In genomic region chr13:93388594-93389241, GRCm38 (mm10) we compare ENCODE assay signal across 11 mouse cellular contexts.
A peak's percentile ranks its signal among the peaks of the same experiment; 100 is the strongest.
DNase-seq lines count a peak whose midpoint lies in the region; ATAC-seq and TF ChIP-seq lines count a peak whose summit lies in the region.
"Had no signal": no experiment of that assay in that cellular context is flagged by ENCODE, and none has a peak within 500 bp of the region (broad histone marks: within the 10 kb centered on the region; RNA-seq: fewer than 3 reads in every experiment).

No protein-coding gene starts in this region.

- TF ChIP-seq EP300 in MEL (IDR thresholded peaks at IDR 0.05; ENCODE audit: low read depth in 1 of 2, low read length in 2 of 2) = peak; percentile 91 to 95

- H3K4me2 ChIP-seq in intestine, embryonic 14.5 days (ENCODE audit: low read length) = peak overlapping the region; percentile 38
- H3K4me2 ChIP-seq in intestine, postnatal 0 days (replicated peaks; ENCODE audit: low read depth) = no peak overlapping the region
- H3K4me2 ChIP-seq in liver, embryonic 13.5 days = peak overlapping the region; percentile 58
- H3K4me2 ChIP-seq: neural tube, embryonic 13.5 days had no signal

- H3K4me3 ChIP-seq in intestine, embryonic 14.5 days (ENCODE audit: low read depth, low read length) = no peak overlapping the region
- no peak overlapping the region for H3K4me3 ChIP-seq in intestine, postnatal 0 days (ENCODE audit: low read depth, low read length)
- H3K4me3 ChIP-seq in MEL (ENCODE audit: control insufficient read depth in 1 of 2, insufficient read depth in 1 of 2, low read depth in 2 of 2, low read length in 2 of 2) = peak overlapping the region; percentile 48 to 53
- no peak overlapping the region; the same call in 1 of the 2 replicates for H3K4me3 ChIP-seq in liver, embryonic 13.5 days (replicated peaks)
- H3K4me3 ChIP-seq: gastrocnemius, adult 2 months; neural tube, embryonic 13.5 days had no signal

- no peak for DNase-seq in intestine, embryonic 14.5 days (ENCODE audit: low spot score)
- peak; percentile 94 for DNase-seq in MEL (ENCODE audit: low read depth, low spot score)
- DNase-seq in liver, embryonic 13.5 days = peak; percentile 64
- DNase-seq in adrenal gland, postnatal 36 days = no peak
- no peak for DNase-seq in layer of hippocampus, adult 8-10 months (ENCODE audit: low spot score in 2 of 2)
- DNase-seq in left cerebral cortex, adult 11 months (ENCODE audit: low spot score) = no peak
- DNase-seq: gastrocnemius, adult 2 months; lung, adult 2 months had no signal

- peaks cover 6% of the 10 kb centered on the region; the same call in 1 of the 2 replicates for H3K36me3 ChIP-seq in intestine, embryonic 14.5 days (ENCODE audit: control insufficient read depth, insufficient read depth, low read length)
- H3K36me3 ChIP-seq in intestine, postnatal 0 days (ENCODE audit: control insufficient read depth, insufficient read depth) = 0 out of 2 replicates have a peak, but pooled peaks cover 5% of the 10 kb centered on the region
- H3K36me3 ChIP-seq in MEL (ENCODE audit: control insufficient read depth in 1 of 2, insufficient read depth in 2 of 2, low read length in 2 of 2) = peaks cover 0 to 48% of the 10 kb centered on the region in 2 experiments; a peak in 2 of 4 replicates
- H3K36me3 ChIP-seq in liver, embryonic 13.5 days = no peaks in the 10 kb centered on the region

- no peaks in the 10 kb centered on the region for H3K79me2 ChIP-seq in MEL (ENCODE audit: control insufficient read depth, insufficient read depth, low read length, poor library complexity)

- WGBS in intestine, embryonic 14.5 days = 35% methylated on average over 7 of the region's 7 CpGs
- WGBS in intestine, postnatal 0 days = 52% methylated on average over 7 of the region's 7 CpGs
- 21% methylated on average over 7 of the region's 7 CpGs for WGBS in liver, embryonic 13.5 days (ENCODE audit: insufficient replicate concordance)

- no peak for TF ChIP-seq CTCF in intestine, postnatal 0 days (IDR thresholded peaks at IDR 0.05; ENCODE audit: low read depth)
- TF ChIP-seq CTCF in MEL (IDR thresholded peaks at IDR 0.05 in 2 of 3, conservative IDR thresholded peaks at IDR 0.05 in 1 of 3; ENCODE audit: control insufficient read depth in 1 of 3, insufficient read depth in 1 of 3, low read depth in 2 of 3, low read length in 3 of 3, poor library complexity in 1 of 3, severe bottlenecking in 1 of 3) = no peak

- no peak overlapping the region for H3K9ac ChIP-seq in intestine, embryonic 14.5 days (ENCODE audit: low read length)
- no peak overlapping the region for H3K9ac ChIP-seq in intestine, postnatal 0 days (ENCODE audit: low read depth, low read length)
- peak overlapping the region; percentile 61 for H3K9ac ChIP-seq in MEL (ENCODE audit: control insufficient read depth, low read depth, low read length, poor library complexity, severe bottlenecking)
- peak overlapping the region; percentile 61 for H3K9ac ChIP-seq in liver, embryonic 13.5 days
- H3K9ac ChIP-seq: neural tube, embryonic 13.5 days had no signal

- peak in 1 of 2 experiments; percentile 66; a peak in 2 of 4 replicates for TF ChIP-seq POLR2A in MEL (IDR thresholded peaks at IDR 0.05; ENCODE audit: control insufficient read depth in 1 of 2, insufficient read depth in 1 of 2, low read depth in 1 of 2, low read length in 2 of 2, poor library complexity in 1 of 2)

- H3K9me3 ChIP-seq in intestine, embryonic 14.5 days (ENCODE audit: control insufficient read depth, low read length) = no peaks in the 10 kb centered on the region
- no peaks in the 10 kb centered on the region for H3K9me3 ChIP-seq in intestine, postnatal 0 days (ENCODE audit: control insufficient read depth)
- no peaks in the 10 kb centered on the region for H3K9me3 ChIP-seq in MEL (replicated peaks; ENCODE audit: insufficient read depth, low read length)
- H3K9me3 ChIP-seq in liver, embryonic 13.5 days (replicated peaks) = no peaks in the 10 kb centered on the region
- H3K9me3 ChIP-seq: neural tube, embryonic 13.5 days had no signal

- peak overlapping the region; percentile 77 for H3K27ac ChIP-seq in intestine, embryonic 14.5 days (ENCODE audit: low read depth)
- no peak overlapping the region for H3K27ac ChIP-seq in intestine, postnatal 0 days (ENCODE audit: low read depth, low read length)
- H3K27ac ChIP-seq in MEL (ENCODE audit: control insufficient read depth, low read depth, low read length) = peak overlapping the region; percentile 93
- H3K27ac ChIP-seq in liver, embryonic 13.5 days = peak overlapping the region; percentile 97
- H3K27ac ChIP-seq: gastrocnemius, adult 2 months; neural tube, embryonic 13.5 days had no signal

- no peak for ATAC-seq in intestine, embryonic 14.5 days (replicated peaks; ENCODE audit: low FRiP score, low TSS enrichment, low read depth)
- ATAC-seq in intestine, postnatal 0 days = no peak
- ATAC-seq in common myeloid progenitor, adult 5-6 weeks (replicated peaks; ENCODE audit: low read depth, poor library complexity, severe bottlenecking) = peak; percentile 97
- ATAC-seq in liver, embryonic 13.5 days (ENCODE audit: low read depth) = peak; percentile 99

- no peak for TF ChIP-seq RAD21 in MEL (IDR thresholded peaks at IDR 0.05; ENCODE audit: low read depth, low read length)

- H3K27me3 ChIP-seq in intestine, embryonic 14.5 days (replicated peaks; ENCODE audit: control insufficient read depth, insufficient read depth, low read length) = no peaks in the 10 kb centered on the region
- H3K27me3 ChIP-seq in intestine, postnatal 0 days (replicated peaks; ENCODE audit: control insufficient read depth, insufficient read depth, low read length) = no peaks in the 10 kb centered on the region
- H3K27me3 ChIP-seq in MEL (ENCODE audit: control insufficient read depth in 1 of 2, insufficient read depth in 2 of 2, low read length in 2 of 2) = no peaks in the 10 kb centered on the region
- no peaks in the 10 kb centered on the region for H3K27me3 ChIP-seq in liver, embryonic 13.5 days
- H3K27me3 ChIP-seq: neural tube, embryonic 13.5 days had no signal

- H3K4me1 ChIP-seq in intestine, embryonic 14.5 days (replicated peaks; ENCODE audit: control insufficient read depth, insufficient read depth, low read length) = peaks cover 8% of the 10 kb centered on the region
- 0 out of 2 replicates have a peak, but pooled peaks cover 3% of the 10 kb centered on the region for H3K4me1 ChIP-seq in intestine, postnatal 0 days (replicated peaks; ENCODE audit: control insufficient read depth, insufficient read depth, low read length)
- H3K4me1 ChIP-seq in MEL (ENCODE audit: control insufficient read depth in 1 of 2, insufficient read depth in 2 of 2, low read length in 2 of 2) = peaks cover 22 to 36% of the 10 kb centered on the region in 2 experiments
- peaks cover 58% of the 10 kb centered on the region for H3K4me1 ChIP-seq in liver, embryonic 13.5 days (replicated peaks)
- H3K4me1 ChIP-seq: neural tube, embryonic 13.5 days had no signal

TF ChIP-seq in MEL, 35 proteins besides CTCF, POLR2A, EP300 and RAD21:
- TF ChIP-seq MAZ (IDR thresholded peaks at IDR 0.05; ENCODE audit: low read depth, low read length) (no peak), KAT2A (conservative IDR thresholded peaks at IDR 0.05; ENCODE audit: low read depth, low read length) (no peak), ZC3H11A (IDR thresholded peaks at IDR 0.05; ENCODE audit: low read depth, low read length) (no peak), MEF2A (IDR thresholded peaks at IDR 0.05; ENCODE audit: extremely low read depth, insufficient replicate concordance, low read depth, low read length, poor library complexity, severe bottlenecking) (no peak), CHD1 (IDR thresholded peaks at IDR 0.05; ENCODE audit: low read depth, low read length) (peak; percentile 57; the same call in 1 of the 2 replicates), NELFE (IDR thresholded peaks at IDR 0.05; ENCODE audit: low read depth, low read length) (peak; percentile 37; the same call in 1 of the 2 replicates), TCF12 (IDR thresholded peaks at IDR 0.05; ENCODE audit: low read depth, low read length) (peak; percentile 81; the same call in 1 of the 2 replicates), POLR2AphosphoS2 (IDR thresholded peaks at IDR 0.05; ENCODE audit: low read length) (no peak), TBP (IDR thresholded peaks at IDR 0.05; ENCODE audit: low read depth, low read length) (peak; percentile 82), ETS1 (IDR thresholded peaks at IDR 0.05; ENCODE audit: low read depth, low read length) (peak; percentile 83), RCOR1 (IDR thresholded peaks at IDR 0.05; ENCODE audit: low read depth, low read length) (peak; percentile 54; the same call in 1 of the 2 replicates), MYC (IDR thresholded peaks at IDR 0.05; ENCODE audit: low read depth, low read length) (peak; percentile 77), TAL1 (IDR thresholded peaks at IDR 0.05; ENCODE audit: low read length) (peak; percentile 85), ELF1 (IDR thresholded peaks at IDR 0.05; ENCODE audit: low read depth, low read length) (no peak), MXI1 (IDR thresholded peaks at IDR 0.05; ENCODE audit: low read depth, low read length) (no peak), E2F4 (IDR thresholded peaks at IDR 0.05; ENCODE audit: borderline replicate concordance, low read depth, low read length) (no peak), HCFC1 (IDR thresholded peaks at IDR 0.05; ENCODE audit: low read depth, low read length) (0 out of 2 replicates have a peak, but pooled peaks have one; percentile 28), ZNF384 (IDR thresholded peaks at IDR 0.05; ENCODE audit: low read depth, low read length) (peak; percentile 91), MYB (IDR thresholded peaks at IDR 0.05; ENCODE audit: low read depth, low read length) (peak; percentile 76), GATA1 (IDR thresholded peaks at IDR 0.05; ENCODE audit: low read depth, low read length) (peak; percentile 85), SIN3A (IDR thresholded peaks at IDR 0.05; ENCODE audit: low read length) (peak; percentile 90), JUND (IDR thresholded peaks at IDR 0.05; ENCODE audit: low read depth, low read length) (no peak)

Comparison
In these comparisons a context has a peak if more than half of its experiments do, and no peak if none do; other contexts are left out.
1. ATAC-seq: peak in common myeloid progenitor, adult 5-6 weeks (single experiment) and liver, embryonic 13.5 days (single experiment); none in intestine, embryonic 14.5 days (single experiment) and intestine, postnatal 0 days (single experiment).
2. DNase-seq: peak in MEL (single experiment) and liver, embryonic 13.5 days (single experiment); none in intestine, embryonic 14.5 days (single experiment), adrenal gland, postnatal 36 days (0 of 2), layer of hippocampus, adult 8-10 months (0 of 2) and left cerebral cortex, adult 11 months (single experiment).
3. H3K4me3 ChIP-seq: peak in MEL (2 of 2); none in intestine, embryonic 14.5 days (single experiment), intestine, postnatal 0 days (single experiment) and liver, embryonic 13.5 days (single experiment).
4. H3K9ac ChIP-seq: peak in MEL (single experiment) and liver, embryonic 13.5 days (single experiment); none in intestine, embryonic 14.5 days (single experiment) and intestine, postnatal 0 days (single experiment).